Mouse (Mus musculus): ENCODE results near the gene Rps6ka2. TPM values are rescaled to one million over a fixed set of nuclear protein-coding genes. Genes with fewer than 3 reads are reported as not detected.
A peak's percentile ranks its signal among the peaks of the same experiment; 100 is the strongest.
"Not testable (repeated sequence)": the region's sequence is repeated elsewhere in the genome, so short reads cannot be mapped to it uniquely, and the experiment has no call there.

The Rps6ka2 gene
- polyA plus RNA-seq, 1 experiment from 2014 or later = 1.6 TPM

DNA sequence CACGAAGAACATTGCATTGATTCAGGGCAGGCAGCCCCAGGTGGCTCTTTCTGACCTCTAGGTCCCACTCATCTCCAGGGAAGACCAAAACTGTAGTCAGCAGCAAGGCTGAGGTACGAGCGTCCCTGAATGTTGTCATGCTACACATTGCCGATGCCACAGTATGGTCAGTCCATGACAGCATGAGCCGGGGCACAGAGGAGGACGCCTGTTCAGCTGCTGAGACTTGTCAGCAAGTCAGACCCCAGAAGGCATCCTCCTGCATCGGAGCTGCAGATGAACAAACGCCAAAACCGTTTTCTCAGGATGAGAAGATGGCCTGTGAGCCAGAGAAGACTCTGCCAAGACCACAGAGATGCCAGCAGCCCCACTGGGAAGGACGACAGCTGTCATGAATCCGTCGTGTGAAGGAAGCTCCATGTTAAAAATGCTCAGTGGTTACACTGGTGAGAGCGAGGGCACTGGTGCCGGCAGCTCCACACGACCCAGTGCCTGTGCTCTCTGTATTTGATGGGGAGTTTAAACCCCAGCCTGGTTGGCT is 108.9 kb downstream of the Rps6ka2 start:
- no peak for DNase-seq
- Histone ChIP-seq H3K4me3 (replicated peaks) (no peak overlapping the region), H3K36me3 (no peaks in the 10 kb centered on the region), H3K4me2 (no peak overlapping the region), H3K9me3 (replicated peaks) (no peaks in the 10 kb centered on the region), H3K27ac (no peak overlapping the region), H3K27me3 (no peaks in the 10 kb centered on the region), H3K9ac (no peak overlapping the region), H3K4me1 (replicated peaks) (no peaks in the 10 kb centered on the region)
- ATAC-seq (ENCODE audit: low read depth) = no peak
- WGBS (ENCODE audit: insufficient replicate concordance) = 63% methylated on average over 15 of the region's 15 CpGs

DNA sequence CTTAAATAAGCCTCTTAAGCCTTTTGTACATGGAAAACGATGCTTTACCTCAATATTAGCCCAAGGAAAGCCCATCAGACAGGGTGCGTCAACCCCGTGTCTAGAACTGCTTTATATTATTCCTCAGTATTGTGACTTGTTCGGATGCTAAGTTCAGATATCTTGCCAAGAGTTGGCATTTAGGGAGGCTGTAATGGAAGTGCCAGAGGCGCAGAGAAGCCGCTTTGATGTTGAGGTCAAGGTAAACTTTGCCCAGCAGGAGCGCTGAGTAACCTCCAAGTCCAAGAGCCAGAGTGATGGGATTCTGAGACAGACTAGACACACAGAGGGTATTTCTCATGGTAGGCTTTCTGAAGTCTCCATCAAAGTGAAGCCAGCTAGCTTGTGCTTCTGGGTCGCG is 109.3 kb downstream of the Rps6ka2 start:
- DNase-seq = no peak

DNA sequence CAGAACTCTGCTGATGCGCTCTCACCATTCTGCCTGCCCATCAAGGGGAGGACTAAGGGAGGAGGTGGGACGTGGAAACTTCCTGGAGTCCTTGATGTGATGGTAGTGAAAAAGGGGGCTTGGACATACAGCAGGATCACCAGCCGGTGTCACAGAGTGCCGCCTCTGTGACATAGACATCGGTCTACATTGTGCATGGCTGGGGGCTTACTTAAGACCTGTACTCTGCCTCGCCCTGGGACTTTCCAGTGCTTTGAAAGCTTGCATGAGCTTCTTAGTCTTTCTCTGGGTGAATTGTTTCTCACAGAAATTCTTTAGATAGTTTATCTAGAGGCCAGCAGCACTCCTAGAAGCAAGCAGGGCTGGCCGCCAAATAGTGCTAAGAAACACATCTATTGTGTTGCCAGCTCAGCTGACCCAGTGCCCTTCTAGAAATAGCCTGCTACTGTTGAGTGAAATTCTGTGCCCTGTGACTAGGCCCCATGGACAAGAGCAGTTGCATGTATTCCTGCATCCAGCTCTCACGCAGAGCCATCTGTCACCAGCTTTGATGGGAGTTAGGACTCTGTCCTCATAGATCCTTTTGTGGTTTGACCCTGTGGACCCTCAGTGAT is 114.5 kb downstream of the Rps6ka2 start:
- DNase-seq (no peak), ATAC-seq (ENCODE audit: low read depth) (no peak)
- H3K4me2 ChIP-seq = no peak overlapping the region
- H3K4me1 ChIP-seq (replicated peaks) = no peaks in the 10 kb centered on the region
- WGBS (ENCODE audit: insufficient replicate concordance) = 74% methylated on average over 8 of the region's 8 CpGs
- no peaks in the 10 kb centered on the region for H3K9me3 ChIP-seq (replicated peaks)
- no peaks in the 10 kb centered on the region for H3K36me3 ChIP-seq
- H3K27ac ChIP-seq = no peak overlapping the region
- no peak overlapping the region for H3K9ac ChIP-seq
- H3K27me3 ChIP-seq = no peaks in the 10 kb centered on the region
- no peak overlapping the region for H3K4me3 ChIP-seq (replicated peaks)

More for the DNA sequence above, 109.3 kb downstream of the Rps6ka2 start:
- no peak overlapping the region for H3K4me2 ChIP-seq
- no peak overlapping the region for H3K27ac ChIP-seq
- 79% methylated on average over 9 of the region's 9 CpGs for WGBS (ENCODE audit: insufficient replicate concordance)
- no peaks in the 10 kb centered on the region for H3K4me1 ChIP-seq (replicated peaks)
- no peak overlapping the region for H3K4me3 ChIP-seq (replicated peaks)
- no peak overlapping the region for H3K9ac ChIP-seq
- no peaks in the 10 kb centered on the region for H3K27me3 ChIP-seq
- no peak for ATAC-seq (ENCODE audit: low read depth)
- no peaks in the 10 kb centered on the region for H3K9me3 ChIP-seq (replicated peaks)
- no peaks in the 10 kb centered on the region for H3K36me3 ChIP-seq

DNA sequence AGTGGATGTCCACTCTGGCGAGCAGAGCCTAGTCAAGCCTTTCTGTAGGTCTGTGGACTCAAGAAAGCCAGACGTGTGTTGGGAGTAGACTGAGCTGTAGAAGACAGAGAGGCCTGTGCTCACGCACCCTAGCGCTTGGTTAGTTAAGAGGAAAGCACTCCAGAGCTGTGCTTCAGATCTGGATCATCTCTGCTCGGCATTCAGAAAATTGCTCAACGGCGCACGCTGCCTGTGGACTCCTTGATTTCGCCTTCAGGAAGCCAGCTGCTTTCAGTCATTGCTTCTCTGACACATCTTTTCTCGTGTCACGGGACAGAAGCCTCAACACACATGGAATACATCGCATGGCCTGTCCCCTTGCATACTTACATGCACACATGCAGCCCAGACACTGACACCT is 115.4 kb downstream of the Rps6ka2 start:
- no peak overlapping the region for H3K9ac ChIP-seq
- no peak overlapping the region for H3K4me2 ChIP-seq
- WGBS (ENCODE audit: insufficient replicate concordance) = 68% methylated on average over 12 of the region's 12 CpGs
- ATAC-seq (ENCODE audit: low read depth) (no peak), DNase-seq (no peak)
- no peaks in the 10 kb centered on the region for H3K4me1 ChIP-seq (replicated peaks)
- H3K36me3 ChIP-seq = no peaks in the 10 kb centered on the region
- H3K9me3 ChIP-seq (replicated peaks) = no peaks in the 10 kb centered on the region
- no peak overlapping the region for H3K4me3 ChIP-seq (replicated peaks)
- no peaks in the 10 kb centered on the region for H3K27me3 ChIP-seq
- no peak overlapping the region for H3K27ac ChIP-seq

DNA sequence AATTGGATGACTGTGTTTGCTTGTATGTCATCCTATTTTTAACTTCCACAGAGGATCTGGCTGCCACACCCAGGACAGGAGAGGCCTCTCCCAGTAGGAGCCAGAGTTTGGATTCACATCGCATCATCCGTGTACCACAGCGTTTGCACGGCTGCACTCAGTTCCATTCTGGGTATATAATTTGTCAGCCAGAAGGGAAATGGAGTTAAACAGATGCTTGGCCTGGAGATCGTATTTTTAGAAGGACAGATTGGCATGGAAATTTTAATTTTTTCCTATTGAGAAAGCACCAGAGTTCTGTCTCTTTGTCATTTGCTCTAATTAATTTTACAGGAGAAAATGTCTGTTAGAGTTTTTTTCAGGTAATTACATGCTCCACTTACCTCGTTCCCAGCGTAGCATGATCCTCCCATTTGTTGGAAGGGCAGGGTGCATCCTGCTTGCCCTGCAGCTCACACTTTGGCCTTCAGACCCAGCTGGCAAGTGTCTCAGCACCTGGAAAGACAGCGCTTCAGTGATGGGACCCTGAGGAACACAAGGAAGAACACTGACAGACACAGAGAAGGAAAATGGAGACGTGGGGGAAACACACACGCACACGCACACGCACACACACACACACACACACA is 116.6 kb downstream of the Rps6ka2 start:
- no peaks in the 10 kb centered on the region for H3K4me1 ChIP-seq (replicated peaks)

DNA sequence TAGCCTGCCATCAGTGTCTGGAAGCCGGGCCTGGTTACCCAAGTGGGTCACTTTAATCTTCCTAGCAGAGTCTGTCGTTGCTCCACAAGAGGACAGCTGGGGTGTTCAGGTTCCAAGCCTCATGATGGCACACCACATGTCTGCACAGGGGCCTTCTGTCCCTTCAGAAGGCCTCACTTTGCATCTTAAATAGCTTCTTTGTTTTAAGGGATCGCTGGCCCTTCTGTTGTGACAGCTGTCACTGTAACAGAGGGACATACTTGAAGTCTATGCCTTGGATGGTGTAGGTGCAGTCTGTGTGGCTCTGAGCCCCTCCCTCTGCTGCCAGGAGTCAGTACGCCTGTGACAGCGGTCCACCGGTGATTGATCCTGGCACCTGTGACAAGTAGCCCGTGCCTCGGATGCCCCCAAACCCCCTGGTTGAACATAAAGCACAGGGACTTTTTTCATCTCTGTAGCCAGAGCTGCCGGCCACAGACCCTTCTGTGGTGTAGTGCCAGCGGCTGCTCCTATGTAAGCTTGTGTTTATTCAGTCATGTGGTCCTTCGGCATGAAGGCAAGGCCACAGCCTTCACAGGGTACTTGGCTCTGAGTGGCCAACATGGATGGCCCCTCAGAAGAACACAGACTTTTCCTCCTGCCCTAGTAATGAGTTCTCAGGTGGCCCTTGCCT is 122.2 kb downstream of the Rps6ka2 start:
- WGBS (ENCODE audit: insufficient replicate concordance) = 75% methylated on average over 11 of the region's 11 CpGs

More for the DNA sequence above, 116.6 kb downstream of the Rps6ka2 start:
- Histone ChIP-seq H3K4me3 (replicated peaks) (no peak overlapping the region), H3K27ac (no peak overlapping the region), H3K4me2 (no peak overlapping the region), H3K27me3 (no peaks in the 10 kb centered on the region), H3K9ac (no peak overlapping the region), H3K9me3 (replicated peaks) (no peaks in the 10 kb centered on the region), H3K36me3 (no peaks in the 10 kb centered on the region)
- ATAC-seq (ENCODE audit: low read depth) (no peak), DNase-seq (no peak)
- 76% methylated on average over 12 of the region's 12 CpGs for WGBS (ENCODE audit: insufficient replicate concordance)

DNA sequence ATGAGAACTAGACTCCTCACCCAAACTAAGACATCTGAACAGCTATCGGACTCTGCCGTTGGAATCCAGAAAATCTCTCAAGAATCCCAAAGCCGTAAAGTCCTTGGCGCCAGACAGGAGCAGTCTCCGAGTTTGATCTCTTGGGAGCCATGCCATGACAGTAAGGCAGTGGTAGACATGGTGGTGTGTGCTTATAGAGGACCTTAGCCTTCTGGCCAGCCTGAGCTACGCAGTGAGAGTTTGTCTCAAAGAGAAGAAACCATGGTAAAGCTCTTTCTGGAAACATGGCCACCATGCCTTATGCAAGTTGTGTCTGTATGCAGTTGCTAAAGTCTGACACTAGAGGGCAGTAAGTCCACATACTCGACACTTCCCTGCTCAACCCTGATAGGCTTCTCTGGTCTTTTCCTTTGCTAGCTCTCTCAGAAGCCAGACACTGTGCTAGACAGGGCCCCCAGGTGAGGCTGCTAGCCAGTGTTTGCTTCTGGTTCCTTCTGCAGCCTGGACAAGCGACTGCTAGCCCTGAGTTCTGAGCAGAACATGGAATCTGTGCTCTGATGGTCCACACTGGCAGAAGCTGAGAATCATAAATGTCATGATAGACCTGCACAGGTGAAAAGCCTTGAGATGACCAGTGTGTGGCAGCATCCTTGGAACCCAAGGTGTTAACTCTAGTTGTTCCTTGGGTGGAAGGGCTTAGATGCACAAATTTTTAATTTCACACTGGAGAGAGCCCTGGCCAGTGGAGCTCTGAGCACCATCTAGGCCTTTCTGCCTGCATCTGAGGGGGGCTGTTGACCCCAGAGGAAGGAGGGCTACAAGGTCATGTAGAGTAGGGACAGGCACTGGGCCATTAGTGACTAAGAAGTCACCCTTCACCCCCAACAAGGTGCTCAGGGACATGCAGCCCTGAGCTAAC is 136.6 kb downstream of the Rps6ka2 start:
- not testable (repeated sequence) for DNase-seq; H3K9ac ChIP-seq; H3K27ac ChIP-seq; H3K4me3 ChIP-seq (replicated peaks); H3K36me3 ChIP-seq; H3K9me3 ChIP-seq (replicated peaks); H3K4me2 ChIP-seq; H3K27me3 ChIP-seq; H3K4me1 ChIP-seq (replicated peaks)
- WGBS (ENCODE audit: insufficient replicate concordance) = 51% methylated on average over 8 of the region's 8 CpGs
- ATAC-seq (ENCODE audit: low read depth) = 0 out of 2 replicates have a peak, but pooled peaks have one; percentile 41

More for the DNA sequence above, 122.2 kb downstream of the Rps6ka2 start:
- H3K27me3 ChIP-seq = no peaks in the 10 kb centered on the region
- H3K4me2 ChIP-seq = no peak overlapping the region
- no peaks in the 10 kb centered on the region for H3K9me3 ChIP-seq (replicated peaks)
- H3K4me3 ChIP-seq (replicated peaks) = no peak overlapping the region
- H3K9ac ChIP-seq = no peak overlapping the region
- H3K36me3 ChIP-seq = no peaks in the 10 kb centered on the region
- ATAC-seq (ENCODE audit: low read depth) = no peak
- H3K27ac ChIP-seq = no peak overlapping the region
- DNase-seq = no peak
- H3K4me1 ChIP-seq (replicated peaks) = no peaks in the 10 kb centered on the region

DNA sequence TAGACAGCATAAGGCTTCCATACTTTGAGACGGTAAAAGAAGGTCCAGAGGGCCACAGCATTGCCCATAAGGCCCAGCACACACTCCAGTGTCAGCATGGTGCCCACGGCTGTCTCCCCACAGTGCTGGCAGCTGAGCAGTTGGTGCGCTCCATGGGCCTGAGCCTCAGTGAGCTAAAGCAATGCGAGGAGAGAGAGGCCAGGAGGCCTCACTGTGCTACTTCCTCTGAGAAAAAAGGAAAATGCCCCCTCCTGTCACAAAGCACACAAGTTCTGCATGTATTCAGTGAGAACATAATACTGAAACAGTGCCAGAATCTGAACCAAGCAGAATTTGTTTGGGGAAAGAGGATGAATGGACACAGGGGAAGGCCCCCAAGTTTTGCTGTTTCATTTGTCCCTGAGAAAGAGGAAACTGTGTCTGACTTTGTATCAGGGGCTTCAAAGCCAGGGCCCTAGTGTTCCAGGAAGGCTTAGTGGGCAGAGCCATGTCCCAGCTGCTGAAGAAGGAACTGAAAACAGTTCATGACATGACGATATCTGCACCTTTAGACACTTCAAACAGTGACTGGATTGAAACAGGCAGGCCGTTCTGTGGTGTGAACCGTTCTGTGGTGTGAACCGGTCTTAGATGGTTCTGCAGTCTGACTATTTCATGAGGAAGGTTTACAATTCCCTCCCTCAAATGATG is 145.9 kb downstream of the Rps6ka2 start:
- not testable (repeated sequence) for H3K27ac ChIP-seq; H3K36me3 ChIP-seq; DNase-seq; H3K4me2 ChIP-seq; H3K4me3 ChIP-seq (replicated peaks); H3K9me3 ChIP-seq (replicated peaks); H3K9ac ChIP-seq; H3K27me3 ChIP-seq; ATAC-seq (ENCODE audit: low read depth); H3K4me1 ChIP-seq (replicated peaks)
- 44% methylated on average over 7 of the region's 8 CpGs for WGBS (ENCODE audit: insufficient replicate concordance)

DNA sequence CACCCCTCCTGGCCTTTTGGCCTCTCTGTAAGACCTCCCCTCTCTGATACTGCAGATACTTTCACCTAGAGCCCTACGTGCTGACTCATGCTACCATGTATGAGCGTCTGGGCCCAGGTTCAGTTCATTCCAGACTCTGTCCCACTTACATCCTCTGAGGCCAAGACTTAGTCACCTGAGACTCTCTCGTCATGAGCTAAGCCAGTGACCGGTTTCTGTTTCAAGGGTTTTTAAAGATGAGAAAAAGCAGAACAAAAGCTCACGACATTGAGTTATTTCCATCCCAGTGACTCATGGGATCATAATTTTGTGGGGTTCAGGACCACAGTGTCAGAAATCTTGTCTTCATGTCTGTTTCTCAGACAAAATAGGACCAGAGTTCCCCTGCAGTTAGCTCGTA is 149.9 kb downstream of the Rps6ka2 start:
- H3K9me3 ChIP-seq (replicated peaks); ATAC-seq (ENCODE audit: low read depth); H3K27ac ChIP-seq; H3K4me3 ChIP-seq (replicated peaks); H3K4me2 ChIP-seq; H3K9ac ChIP-seq; DNase-seq; H3K36me3 ChIP-seq; H3K4me1 ChIP-seq (replicated peaks); H3K27me3 ChIP-seq: not testable (repeated sequence)
- WGBS (ENCODE audit: insufficient replicate concordance) = 65% methylated on average over 6 of the region's 6 CpGs

DNA sequence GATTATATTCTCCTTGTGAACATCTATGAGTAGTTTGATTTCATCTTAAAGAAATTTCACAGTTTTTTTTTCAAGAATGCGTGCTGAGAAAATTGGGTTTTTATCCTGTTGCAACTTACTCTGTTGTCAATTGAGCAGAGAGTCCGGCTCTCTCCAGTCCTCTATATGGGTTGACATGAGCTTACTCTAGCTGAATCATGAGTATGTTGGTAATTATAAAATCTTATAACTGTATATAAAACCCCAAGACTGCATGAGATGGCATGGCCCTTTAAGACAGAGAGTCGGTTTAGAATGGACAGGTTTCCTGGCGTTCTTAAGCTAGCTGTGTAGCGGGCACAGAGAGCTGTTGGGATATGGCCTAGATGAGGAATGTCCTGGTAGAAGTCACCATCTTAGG is 154.4 kb downstream of the Rps6ka2 start, which contains the start of gene Tcp10a:
Tcp10a (plus strand) TSS at position 301 of the 400 bp plus-strand sequence.
- H3K36me3 ChIP-seq; DNase-seq; H3K9me3 ChIP-seq (replicated peaks); H3K27ac ChIP-seq; ATAC-seq (ENCODE audit: low read depth); H3K9ac ChIP-seq; H3K27me3 ChIP-seq; H3K4me1 ChIP-seq (replicated peaks); H3K4me3 ChIP-seq (replicated peaks); H3K4me2 ChIP-seq: not testable (repeated sequence)
- WGBS (ENCODE audit: insufficient replicate concordance) = 69% methylated on average over 5 of the region's 5 CpGs

Data from liver, embryonic 13.5 days (tissue).